Mouse (Mus musculus) hindbrain, embryonic 15.5 days (tissue): Measurements from ENCODE around the gene Crk. TPM values are rescaled to one million over a fixed set of nuclear protein-coding genes. Genes with fewer than 3 reads are reported as not detected.
A peak's percentile ranks its signal among the peaks of the same experiment; 100 is the strongest.
"Not testable (repeated sequence)": the region's sequence is repeated elsewhere in the genome, so short reads cannot be mapped to it uniquely, and the experiment has no call there.

ENCODE experiments used
- ATAC-seq: fragments of 200-750 bp; cut with Nextera tagmentation; 2 replicates; pipeline ENCODE4 v1.8.0; 2017; ENCODE audit warnings: low read depth, moderate number of reproducible peaks, moderate TSS enrichment; ENCODE audit not compliant: low FRiP score
- H3K27ac ChIP-seq: fragments of 300-500 bp; sonication (generic); replicated peaks from 2 replicates; pipeline ENCODE4 v1.5.1; 2015; ENCODE audit warnings: mild to moderate bottlenecking, inconsistent platforms
- H3K27me3 ChIP-seq: fragments of 300-500 bp; sonication (generic); 2 replicates; pipeline ENCODE4 v1.6.1; 2015; ENCODE audit warnings: control low read depth, inconsistent platforms
- H3K36me3 ChIP-seq: fragments of 300-500 bp; sonication (generic); 2 replicates; pipeline ENCODE4 v1.6.1; 2015; ENCODE audit warnings: control low read depth, inconsistent platforms
- H3K4me1 ChIP-seq: fragments of 300-500 bp; sonication (generic); replicated peaks from 2 replicates; pipeline ENCODE4 v1.6.1; 2015; ENCODE audit warnings: control low read depth, inconsistent platforms
- H3K4me2 ChIP-seq: fragments of 300-500 bp; sonication (generic); 2 replicates; pipeline ENCODE4 v1.6.1; 2015; ENCODE audit warnings: moderate library complexity, mild to moderate bottlenecking, inconsistent platforms
- H3K4me3 ChIP-seq: fragments of 300-500 bp; sonication (generic); 2 replicates; pipeline ENCODE4 v1.5.1; 2015; ENCODE audit warnings: mild to moderate bottlenecking, inconsistent platforms
- H3K9ac ChIP-seq: fragments of 300-500 bp; sonication (generic); 2 replicates; pipeline ENCODE4 v1.6.1; 2015; ENCODE audit warnings: inconsistent platforms
- H3K9me3 ChIP-seq: fragments of 300-500 bp; sonication (generic); 2 replicates; pipeline ENCODE4 v1.6.1; 2016; ENCODE audit warnings: control low read depth, inconsistent platforms
- WGBS: fragments of 180-500 bp; shearing (Covaris S2); methylation state at CpG from one replicate; pipeline ENCODE4 v1.1.7; 2015; 5-methylcytosine and 5-hydroxymethylcytosine counted together
- polyA plus RNA-seq: library from polyadenylated mRNA; unstranded; fragments of >200 nt; fragmentation: Nextera tagmentation; extraction: Ambion mirVana; gene quantifications from 2 replicates; pipeline ENCODE4 v1.2.1, GENCODE M21; 2015

The Crk gene
- polyA plus RNA-seq, 1 experiment from 2014 or later = 109 TPM

DNA sequence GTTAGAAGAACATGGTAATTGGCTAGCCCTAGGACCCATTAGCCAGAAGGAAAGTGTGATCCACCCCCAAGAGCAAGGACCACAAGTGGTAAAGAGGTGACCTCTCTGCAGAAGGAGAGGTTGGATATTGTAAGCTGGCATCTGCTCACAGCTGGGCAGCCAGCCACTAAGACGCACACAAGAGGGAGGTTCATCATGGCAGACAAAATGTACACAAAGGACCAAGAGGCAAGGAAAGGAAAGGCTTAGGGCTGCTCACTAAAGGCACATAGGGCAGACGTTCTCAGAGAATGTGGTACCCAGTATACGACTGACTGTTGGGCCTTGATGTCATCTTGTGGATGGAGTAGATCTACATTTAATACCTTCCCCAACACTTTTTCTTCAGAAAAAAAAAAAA lies 4.2 kb upstream of the Crk start:
- Histone ChIP-seq H3K4me2 (no peak overlapping the region), H3K36me3 (peaks cover 4% of the 10 kb centered on the region; the same call in 1 of the 2 replicates), H3K4me1 (0 out of 2 replicates have a peak, but pooled peaks cover 3% of the 10 kb centered on the region), H3K9ac (no peak overlapping the region), H3K4me3 (no peak overlapping the region), H3K9me3 (no peaks in the 10 kb centered on the region), H3K27ac (no peak overlapping the region), H3K27me3 (no peaks in the 10 kb centered on the region)
- ATAC-seq = no peak
- WGBS = 82% methylated on average over 3 of the region's 3 CpGs

DNA sequence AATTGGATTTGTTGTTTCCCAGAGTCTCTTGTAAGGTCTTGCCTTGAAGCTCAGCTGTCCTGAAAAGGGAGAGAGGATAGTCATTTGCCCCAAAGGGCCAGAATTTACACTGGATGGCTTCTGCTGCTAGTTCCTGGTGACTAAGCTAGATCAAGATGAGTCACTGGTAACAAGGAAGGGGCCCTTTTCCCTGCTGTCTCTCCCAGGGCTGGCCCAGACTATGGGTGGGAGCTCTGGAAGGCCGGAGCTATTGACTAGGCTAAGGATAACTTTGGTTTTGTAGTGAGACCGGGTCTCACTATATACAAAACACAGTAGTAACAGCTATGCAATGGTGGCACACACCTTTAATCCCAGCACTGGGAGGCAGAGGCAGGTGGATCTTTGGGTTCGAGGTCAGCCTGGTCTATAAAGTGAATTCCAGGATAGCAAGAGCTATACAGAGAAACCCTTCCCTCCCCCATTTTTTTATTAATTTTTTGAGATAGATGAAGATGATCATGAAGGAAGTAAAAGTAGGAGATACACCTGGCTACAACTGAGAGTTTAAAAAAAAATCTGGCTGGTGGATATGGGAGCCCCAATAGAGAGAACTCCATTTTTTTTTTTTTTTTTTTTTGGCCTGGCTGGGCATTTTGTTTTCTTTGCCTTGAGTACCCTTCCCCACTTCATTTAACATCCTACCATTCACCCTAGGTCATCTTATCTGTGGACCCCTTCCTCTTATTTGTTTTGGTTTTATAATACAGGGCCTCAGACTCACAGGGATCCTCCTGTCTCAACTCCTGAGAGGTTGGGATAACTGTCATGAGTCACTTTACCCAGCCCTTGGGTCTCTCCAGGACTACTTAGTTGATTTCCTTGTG lies 945 bp upstream of the Crk start:
- Histone ChIP-seq H3K4me3 (peak overlapping the region; percentile 97), H3K27me3 (no peaks in the 10 kb centered on the region), H3K9me3 (no peaks in the 10 kb centered on the region), H3K9ac (peak overlapping the region; percentile 27; the same call in 1 of the 2 replicates), H3K27ac (peak overlapping the region; percentile 94), H3K4me1 (peaks cover 27% of the 10 kb centered on the region), H3K36me3 (no peaks in the 10 kb centered on the region), H3K4me2 (peak overlapping the region; percentile 75)
- WGBS = 94% methylated on average over 3 of the region's 3 CpGs
- ATAC-seq = no peak

DNA sequence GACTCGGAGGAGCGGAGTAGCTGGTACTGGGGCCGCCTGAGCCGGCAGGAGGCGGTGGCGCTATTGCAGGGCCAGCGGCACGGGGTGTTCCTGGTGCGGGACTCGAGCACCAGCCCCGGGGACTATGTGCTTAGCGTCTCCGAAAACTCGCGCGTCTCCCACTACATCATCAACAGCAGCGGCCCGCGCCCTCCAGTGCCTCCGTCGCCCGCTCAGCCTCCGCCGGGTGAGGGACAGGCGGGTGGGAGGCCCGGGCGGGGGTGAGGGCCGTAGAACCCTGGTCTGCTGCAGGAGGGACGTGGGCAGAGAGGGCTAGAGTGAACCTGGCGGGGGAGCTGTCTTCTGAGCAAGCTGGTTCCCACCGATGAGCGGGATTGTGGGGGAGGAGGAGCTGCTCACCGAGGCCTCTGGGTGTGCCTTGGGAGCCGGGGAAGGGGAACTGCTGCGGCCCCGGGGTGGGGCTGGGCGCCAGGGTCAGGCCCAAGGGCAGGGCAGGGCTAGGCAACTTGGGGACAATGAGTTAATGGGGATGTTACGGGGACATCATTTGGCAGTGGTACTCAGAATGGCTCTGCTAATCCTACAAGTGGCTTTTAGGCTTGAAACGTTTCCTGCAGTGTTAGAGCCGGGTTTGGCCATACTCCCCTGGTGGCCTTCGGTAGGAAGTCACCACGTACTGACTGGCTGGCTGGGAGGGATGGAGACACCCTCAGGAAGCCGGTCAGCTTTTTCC lies 546 bp downstream of the Crk start:
- peaks cover 27% of the 10 kb centered on the region for H3K4me1 ChIP-seq
- H3K9ac ChIP-seq = peak overlapping the region; percentile 88
- no peaks in the 10 kb centered on the region for H3K9me3 ChIP-seq
- peak overlapping the region; percentile 75 for H3K4me2 ChIP-seq
- H3K4me3 ChIP-seq = peak overlapping the region; percentile 97
- no peaks in the 10 kb centered on the region for H3K36me3 ChIP-seq
- H3K27me3 ChIP-seq = no peaks in the 10 kb centered on the region
- under 1% methylated on average over 41 of the region's 43 CpGs for WGBS
- ATAC-seq = peak; percentile 85
- peak overlapping the region; percentile 94 for H3K27ac ChIP-seq

DNA sequence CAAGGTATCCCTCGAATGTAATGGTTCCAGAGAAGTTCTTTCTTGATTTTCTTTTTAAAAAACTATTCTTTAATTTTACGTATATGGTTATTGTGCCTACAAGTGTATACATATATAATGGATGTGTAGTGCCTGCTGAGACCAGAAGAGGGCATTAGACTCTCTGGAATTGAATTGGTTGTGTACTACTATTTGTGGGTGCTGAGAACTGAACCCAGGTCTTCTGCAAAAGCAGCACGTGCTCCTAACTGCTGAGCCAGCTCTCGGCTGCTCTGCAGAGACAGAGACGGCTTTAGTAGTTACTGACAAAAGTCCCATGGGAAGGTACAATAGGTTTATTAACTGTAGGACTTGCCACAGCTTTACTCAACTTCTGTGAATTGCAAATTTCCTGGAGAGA lies 5.4 kb downstream of the Crk start:
- 87% methylated on average over 5 of the region's 5 CpGs for WGBS

DNA sequence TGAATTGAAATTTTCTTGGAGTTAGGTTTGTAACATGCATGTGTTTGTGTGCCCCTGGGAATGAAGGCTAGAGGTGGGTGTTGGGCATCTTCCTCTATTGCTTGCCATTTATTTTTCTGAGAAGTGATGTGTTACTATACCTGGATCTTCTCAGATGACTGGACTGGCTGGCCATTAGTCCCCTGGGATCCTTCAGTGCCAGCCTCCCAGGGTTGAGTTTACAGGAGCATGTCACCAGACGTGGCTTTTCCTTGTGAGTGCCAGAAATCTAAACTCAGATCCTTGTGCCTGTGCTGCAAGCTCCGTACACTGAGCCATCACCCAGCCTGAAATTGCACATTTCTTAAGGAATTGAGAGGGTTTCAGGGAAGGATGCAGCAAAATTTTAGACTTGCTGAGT lies 5.9 kb downstream of the Crk start:
- no peak overlapping the region for H3K4me3 ChIP-seq
- H3K4me2 ChIP-seq = no peak overlapping the region
- no peaks in the 10 kb centered on the region for H3K36me3 ChIP-seq
- H3K27ac ChIP-seq = no peak overlapping the region
- peaks cover 28% of the 10 kb centered on the region for H3K4me1 ChIP-seq
- no peaks in the 10 kb centered on the region for H3K27me3 ChIP-seq
- no peaks in the 10 kb centered on the region for H3K9me3 ChIP-seq
- no peak overlapping the region for H3K9ac ChIP-seq
- no peak for ATAC-seq
- 75% methylated on average over 2 of the region's 2 CpGs for WGBS

More for the DNA sequence above, 5.4 kb downstream of the Crk start:
- Histone ChIP-seq H3K9me3 (no peaks in the 10 kb centered on the region), H3K27ac (no peak overlapping the region), H3K4me1 (peaks cover 28% of the 10 kb centered on the region), H3K4me2 (no peak overlapping the region), H3K27me3 (no peaks in the 10 kb centered on the region), H3K36me3 (no peaks in the 10 kb centered on the region), H3K9ac (no peak overlapping the region), H3K4me3 (no peak overlapping the region)
- ATAC-seq = no peak

DNA sequence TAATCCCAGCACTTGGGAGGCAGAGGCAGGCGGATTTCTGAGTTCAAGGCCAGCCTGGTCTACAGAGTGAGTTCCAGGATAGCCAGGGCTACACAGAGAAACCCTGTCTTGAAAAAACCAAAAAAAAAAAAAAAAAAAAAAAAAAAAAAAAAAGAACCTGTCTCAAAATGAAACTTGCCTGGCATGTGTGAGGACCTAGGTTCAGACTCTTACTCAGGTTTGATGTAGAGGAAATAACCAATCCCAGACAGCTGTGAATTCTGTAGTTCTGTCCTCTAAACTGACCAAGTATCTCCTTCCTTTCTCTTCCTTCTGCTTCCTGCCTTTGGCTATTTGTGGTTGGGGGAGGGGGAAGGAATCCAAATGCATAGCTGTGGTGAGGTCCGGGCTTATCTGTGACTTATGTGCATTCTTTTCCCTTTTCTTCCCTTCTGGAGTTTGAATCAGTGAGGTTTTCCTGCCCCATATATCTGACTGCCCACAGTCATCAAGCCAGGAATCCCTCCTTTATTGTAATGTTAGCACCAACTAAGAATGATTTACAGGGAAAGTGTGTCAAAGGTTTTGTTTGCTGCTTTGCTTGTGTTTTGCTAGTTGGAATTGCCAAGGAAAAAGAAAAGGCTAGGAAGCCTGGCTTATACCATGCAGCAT lies 8.4 kb downstream of the Crk start:
- Histone ChIP-seq H3K9me3 (no peaks in the 10 kb centered on the region), H3K4me2 (no peak overlapping the region), H3K9ac (no peak overlapping the region), H3K27ac (no peak overlapping the region), H3K36me3 (peaks cover 8% of the 10 kb centered on the region), H3K4me1 (0 out of 2 replicates have a peak, but pooled peaks cover 4% of the 10 kb centered on the region), H3K4me3 (no peak overlapping the region), H3K27me3 (no peaks in the 10 kb centered on the region)
- no peak for ATAC-seq
- WGBS = 73% methylated on average over 2 of the region's 2 CpGs

DNA sequence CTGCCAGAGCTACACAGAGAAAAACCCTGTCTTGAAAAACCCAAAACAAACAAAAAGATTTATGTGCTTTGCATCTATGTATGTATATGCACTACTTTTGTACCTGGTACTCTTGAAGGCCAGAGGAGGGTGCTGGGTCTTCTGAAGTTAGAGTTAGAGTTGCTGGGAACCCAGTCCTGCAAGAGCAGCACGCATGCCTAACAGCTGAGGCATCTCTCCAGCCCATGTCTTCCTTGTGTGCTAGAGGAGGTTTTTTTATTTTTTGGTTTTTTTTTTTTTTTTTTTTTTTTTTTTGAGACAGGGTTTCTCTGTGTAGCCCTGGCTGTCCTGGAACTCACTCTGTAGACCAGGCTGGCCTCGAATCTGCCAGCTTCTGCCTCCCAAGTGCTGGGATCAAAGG lies 9.1 kb downstream of the Crk start:
- 86% methylated on average over 2 of the region's 2 CpGs for WGBS

DNA sequence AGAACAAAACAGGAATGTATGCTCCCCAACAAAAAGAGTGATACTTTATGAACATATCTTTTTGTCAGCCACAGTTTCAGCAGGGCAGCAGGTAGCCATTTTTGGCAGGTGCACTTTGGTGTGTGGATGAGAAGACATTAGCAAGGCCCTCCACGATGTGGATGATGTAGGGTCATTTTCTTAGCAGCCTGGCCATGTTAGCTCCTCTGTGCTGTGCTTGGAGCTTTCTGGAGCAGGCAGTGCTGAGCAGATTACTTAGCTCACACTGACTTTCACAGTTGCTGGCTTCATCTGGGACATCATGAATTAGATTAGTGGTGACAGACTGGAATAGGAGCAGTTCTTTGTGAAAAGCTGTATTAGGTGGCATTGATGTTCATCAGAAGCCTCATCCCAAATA lies 10.9 kb downstream of the Crk start:
- 90% methylated on average over 1 of the region's 1 CpGs for WGBS
- Histone ChIP-seq H3K27me3 (no peaks in the 10 kb centered on the region), H3K4me3 (no peak overlapping the region), H3K4me1 (0 out of 2 replicates have a peak, but pooled peaks cover 4% of the 10 kb centered on the region), H3K27ac (no peak overlapping the region), H3K9ac (no peak overlapping the region), H3K36me3 (peaks cover 30% of the 10 kb centered on the region), H3K4me2 (no peak overlapping the region), H3K9me3 (no peaks in the 10 kb centered on the region)
- no peak for ATAC-seq

More for the DNA sequence above, 9.1 kb downstream of the Crk start:
- ATAC-seq = no peak
- peaks cover 12% of the 10 kb centered on the region for H3K36me3 ChIP-seq
- no peak overlapping the region for H3K9ac ChIP-seq
- H3K4me2 ChIP-seq = no peak overlapping the region
- H3K4me3 ChIP-seq = no peak overlapping the region
- no peaks in the 10 kb centered on the region for H3K27me3 ChIP-seq
- no peak overlapping the region for H3K27ac ChIP-seq
- no peaks in the 10 kb centered on the region for H3K9me3 ChIP-seq
- H3K4me1 ChIP-seq = 0 out of 2 replicates have a peak, but pooled peaks cover 4% of the 10 kb centered on the region

DNA sequence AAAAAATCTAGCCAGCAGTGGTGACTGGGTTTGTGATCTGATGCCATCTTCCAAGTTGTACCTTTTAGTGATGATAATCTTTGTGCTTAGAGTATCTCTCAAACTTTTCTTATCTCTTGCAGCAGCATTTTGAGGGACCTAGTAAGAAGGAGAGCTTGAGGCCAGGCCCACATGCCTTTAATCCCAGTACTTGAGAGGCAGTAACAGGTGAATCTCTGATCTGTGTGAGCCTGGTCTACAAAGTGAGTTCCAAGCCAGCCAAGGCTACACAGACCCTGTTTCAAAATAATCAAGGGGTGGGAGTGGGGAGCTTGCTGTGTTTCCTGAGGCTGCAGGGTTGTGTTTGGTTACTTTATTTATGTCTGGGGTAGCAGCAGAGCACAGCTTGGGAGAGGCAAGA lies 12.0 kb downstream of the Crk start:
- H3K4me3 ChIP-seq = no peak overlapping the region
- ATAC-seq = no peak
- H3K4me1 ChIP-seq = 0 out of 2 replicates have a peak, but pooled peaks cover 2% of the 10 kb centered on the region
- H3K9me3 ChIP-seq = no peaks in the 10 kb centered on the region
- H3K4me2 ChIP-seq = no peak overlapping the region
- peaks cover 33% of the 10 kb centered on the region for H3K36me3 ChIP-seq
- H3K27ac ChIP-seq = no peak overlapping the region
- no peaks in the 10 kb centered on the region for H3K27me3 ChIP-seq
- H3K9ac ChIP-seq = no peak overlapping the region

DNA sequence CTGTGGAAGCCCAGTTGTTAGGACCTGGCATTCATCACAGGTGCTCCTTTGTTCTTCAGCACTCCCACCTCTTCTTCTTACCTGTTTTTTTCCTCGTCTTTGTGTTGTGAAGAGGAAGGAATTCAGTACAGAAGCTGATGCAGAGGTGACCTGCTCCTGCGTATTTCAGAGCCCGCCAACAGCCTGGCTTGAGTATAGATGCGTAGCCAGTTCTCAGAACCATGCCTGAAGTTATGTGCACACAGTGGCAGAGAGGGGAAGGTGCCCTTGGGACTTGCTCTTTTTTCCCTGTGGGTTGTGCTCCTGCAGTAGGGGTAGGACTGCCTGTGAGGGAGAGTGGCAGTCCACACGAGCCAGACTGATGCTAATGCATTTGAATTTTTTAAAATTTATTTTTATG lies 14.5 kb downstream of the Crk start:
- H3K4me3 ChIP-seq = no peak overlapping the region
- no peak overlapping the region for H3K27ac ChIP-seq
- peaks cover 54% of the 10 kb centered on the region for H3K36me3 ChIP-seq
- no peak overlapping the region for H3K9ac ChIP-seq
- H3K4me1 ChIP-seq = no peaks in the 10 kb centered on the region
- WGBS = 92% methylated on average over 5 of the region's 5 CpGs
- no peak for ATAC-seq
- no peak overlapping the region for H3K4me2 ChIP-seq
- no peaks in the 10 kb centered on the region for H3K27me3 ChIP-seq
- H3K9me3 ChIP-seq = no peaks in the 10 kb centered on the region

DNA sequence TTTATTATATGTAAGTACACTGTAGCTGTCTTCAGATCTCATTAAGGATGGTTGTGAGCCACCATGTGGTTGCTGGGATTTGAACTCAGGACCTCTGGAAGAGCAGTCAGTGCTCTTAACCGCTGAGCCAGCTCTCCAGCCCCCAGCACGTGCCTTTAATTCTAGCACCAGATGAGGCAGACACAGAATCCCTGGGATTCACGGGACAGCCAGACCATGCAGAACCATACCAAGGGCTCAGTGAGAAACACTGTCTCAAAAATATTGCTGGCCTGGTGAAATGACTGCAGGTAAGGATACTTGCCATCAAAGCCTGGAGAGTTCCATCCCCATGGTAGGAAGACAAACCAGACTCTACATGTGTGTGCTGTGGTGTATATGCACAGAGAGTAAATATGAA lies 18.4 kb downstream of the Crk start:
- peaks cover 74% of the 10 kb centered on the region for H3K36me3 ChIP-seq
- H3K9me3 ChIP-seq, H3K27ac ChIP-seq, ATAC-seq, H3K4me2 ChIP-seq, H3K9ac ChIP-seq, H3K4me3 ChIP-seq, H3K4me1 ChIP-seq, H3K27me3 ChIP-seq: not testable (repeated sequence)
- WGBS = 93% methylated on average over 3 of the region's 3 CpGs

DNA sequence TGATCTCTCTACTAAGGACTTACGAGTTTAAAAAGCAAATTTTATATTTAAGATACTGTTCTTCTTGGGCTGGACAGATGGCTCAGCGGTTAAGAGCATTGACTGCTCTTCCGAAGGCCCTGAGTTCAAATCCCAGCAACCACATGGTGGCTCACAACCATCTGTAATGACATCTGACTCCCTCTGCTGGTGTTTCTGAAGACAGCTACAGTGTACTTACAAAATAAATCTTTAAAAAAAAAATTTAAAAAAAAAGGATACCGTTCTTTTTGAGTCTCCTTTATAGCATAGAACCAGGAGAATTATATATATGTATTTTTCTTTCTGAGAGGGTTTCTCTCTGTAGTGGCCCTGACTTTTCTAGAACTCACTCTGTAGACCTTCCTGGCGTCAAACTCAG lies 21.5 kb downstream of the Crk start:
- H3K4me1 ChIP-seq = no peaks in the 10 kb centered on the region
- H3K4me2 ChIP-seq = no peak overlapping the region
- no peak overlapping the region for H3K4me3 ChIP-seq
- no peak overlapping the region for H3K27ac ChIP-seq
- H3K9me3 ChIP-seq = no peaks in the 10 kb centered on the region
- H3K9ac ChIP-seq = no peak overlapping the region
- H3K27me3 ChIP-seq = no peaks in the 10 kb centered on the region
- WGBS = 98% methylated on average over 5 of the region's 5 CpGs
- H3K36me3 ChIP-seq = peaks cover 72% of the 10 kb centered on the region
- ATAC-seq = no peak
